Mouse (Mus musculus) kidney, adult 18-20 months (tissue): ENCODE results near the gene Acox1.

Experiments used
- DNase-seq: peaks from one replicate; pipeline ENCODE4 v3.0.0; 2021

Acox1 gene

GRCm38 (mm10) chr11:116163002-116163401, 35.8 kb downstream of the Acox1 start:
- DNase-seq, result peak; percentile 43

- DNase-seq, result no peak
Measured at GRCm38 (mm10) chr11:116162146-116162545, 36.7 kb downstream of the Acox1 start.

DNA sequence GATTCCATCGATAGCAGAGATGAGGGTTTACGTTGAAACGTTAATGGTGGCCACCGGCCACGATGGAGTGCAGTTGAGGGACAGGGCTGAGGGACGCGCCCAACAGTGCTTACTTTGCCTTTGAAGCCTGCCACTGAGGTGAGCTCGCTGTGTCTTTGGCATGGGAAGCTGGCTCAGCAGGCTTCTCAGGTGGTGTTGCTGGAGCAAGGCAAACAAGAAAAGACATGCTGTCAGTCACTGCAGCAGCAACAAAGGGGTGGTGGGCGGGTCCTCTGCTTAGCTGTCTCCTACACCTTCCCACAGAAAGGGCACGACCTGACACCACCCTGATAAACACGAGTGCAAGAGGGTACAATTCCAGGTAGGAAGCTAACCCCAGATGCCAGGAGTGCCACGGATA, 37.5 kb downstream of the Acox1 start:
- DNase-seq, result no peak

- no peak for DNase-seq
Measured at GRCm38 (mm10) chr11:116150960-116151359, 47.9 kb downstream of the Acox1 start.

DNA sequence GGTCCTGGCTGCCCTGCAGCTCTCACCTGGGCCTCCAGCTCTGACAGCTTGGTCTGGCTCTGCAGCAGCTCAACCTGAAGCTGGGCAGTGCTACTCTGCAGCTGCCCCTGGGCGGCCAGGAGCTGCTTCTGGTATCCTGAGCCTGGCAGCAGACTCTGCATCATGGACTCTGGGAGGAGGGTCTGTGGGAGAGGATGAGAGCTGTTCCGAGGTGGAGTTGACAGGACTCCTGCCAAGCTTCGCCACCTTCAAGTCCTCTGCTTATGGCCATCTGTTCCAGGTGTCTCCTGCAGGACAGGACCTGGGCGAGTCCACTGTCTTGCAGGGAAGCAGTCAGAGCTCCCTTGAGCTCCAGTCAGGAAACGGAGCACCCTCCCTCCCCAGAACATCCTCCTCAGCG, 49.5 kb downstream of the Acox1 start:
- DNase-seq, result no peak

- DNase-seq, result no peak
Measured at GRCm38 (mm10) chr11:116148761-116149221, 50.1 kb downstream of the Acox1 start.

- peak; percentile 75 for DNase-seq
Measured at GRCm38 (mm10) chr11:116146294-116146985, 52.4 kb downstream of the Acox1 start.

- DNase-seq, result peak; percentile 40
Measured at GRCm38 (mm10) chr11:116145481-116146293, 53.2 kb downstream of the Acox1 start.

DNA sequence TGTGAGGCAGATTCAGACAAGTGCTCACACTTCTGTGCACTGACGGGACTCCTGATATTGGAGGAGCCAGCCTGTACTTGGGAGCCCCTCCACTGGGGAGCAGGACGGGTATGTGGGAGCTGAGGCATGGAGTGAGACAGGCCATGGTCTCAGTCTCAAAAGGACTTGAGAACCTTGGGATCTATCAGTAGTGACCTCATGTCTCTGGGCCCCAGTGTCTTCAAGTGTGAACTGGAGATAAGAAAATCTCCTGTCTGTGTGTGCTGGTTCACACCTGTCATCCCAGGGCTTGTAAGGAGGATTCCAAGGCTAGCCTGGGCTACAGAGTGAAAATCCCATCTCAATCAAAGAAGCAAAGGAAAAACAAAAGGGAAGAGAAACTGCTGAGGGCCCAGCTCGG, 55.4 kb downstream of the Acox1 start:
- no peak for DNase-seq

DNA sequence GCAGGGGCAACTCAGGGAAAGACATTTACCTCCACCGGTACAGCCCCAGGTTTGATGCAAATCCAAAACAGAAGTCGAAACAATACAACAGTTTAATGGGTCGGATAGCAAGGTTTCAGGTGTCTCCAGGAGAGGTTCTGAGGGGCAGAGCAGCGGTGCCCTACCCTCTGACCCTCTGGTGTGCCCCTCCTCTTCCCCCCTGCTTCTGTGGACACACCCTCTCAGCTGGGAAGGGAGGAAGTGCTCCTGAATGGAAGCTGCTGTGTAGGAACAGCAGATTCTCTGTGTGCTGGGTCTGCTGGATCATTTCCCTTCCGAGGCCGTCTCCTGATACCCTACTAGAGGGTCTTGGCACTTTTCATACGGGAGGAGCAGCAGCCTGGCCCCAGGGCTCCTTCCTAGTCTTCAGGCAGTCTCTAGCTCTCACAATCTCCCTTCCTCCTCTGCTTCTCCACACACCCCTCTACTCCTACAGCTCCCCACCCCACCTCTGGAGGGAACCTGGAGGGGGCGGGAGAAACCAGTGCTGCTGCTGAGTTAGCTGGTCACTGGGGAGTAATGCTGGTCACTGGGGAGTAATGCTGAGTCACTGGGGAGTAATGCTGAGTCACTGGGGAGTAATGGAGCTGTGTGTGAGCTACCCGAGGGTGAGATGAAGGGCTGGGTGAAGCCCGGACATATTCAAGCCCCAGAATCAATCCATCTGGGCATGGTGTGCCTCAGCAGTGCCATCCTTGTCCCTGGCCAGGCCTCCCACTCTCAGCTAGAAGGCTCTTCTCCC, 56.4 kb downstream of the Acox1 start:
- no peak for DNase-seq

- peak; percentile 90 for DNase-seq
Measured at GRCm38 (mm10) chr11:116138468-116139138, 60.2 kb downstream of the Acox1 start, which contains the start of gene Mrpl38. TSS of gene Mrpl38 (minus strand) at chr11:116138868.

DNA sequence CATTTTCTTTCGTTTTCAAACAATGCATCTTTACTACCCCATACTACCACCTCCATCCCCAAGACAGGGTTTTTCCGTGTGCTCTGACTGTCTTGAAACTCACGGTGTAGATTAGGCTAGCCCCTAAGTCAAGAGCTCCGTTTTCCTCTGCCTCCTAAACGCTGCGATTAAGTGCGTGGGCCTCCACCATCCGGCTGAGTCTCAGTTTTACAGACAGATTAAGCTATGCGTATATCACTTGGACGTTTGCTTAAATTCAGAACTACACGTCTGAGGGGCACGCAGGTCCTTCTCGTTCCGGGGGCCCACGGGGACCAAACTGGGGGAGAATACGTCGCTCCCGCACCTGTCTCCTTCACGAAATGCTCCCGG, 60.8 kb downstream of the Acox1 start:
- no peak for DNase-seq

GRCm38 (mm10) chr11:116134171-116134570, 64.7 kb downstream of the Acox1 start:
- DNase-seq, result no peak

GRCm38 (mm10) chr11:116133497-116133896, 65.3 kb downstream of the Acox1 start:
- no peak for DNase-seq

- DNase-seq, result peak; percentile 29
Measured at GRCm38 (mm10) chr11:116132366-116133333, 66.2 kb downstream of the Acox1 start.

DNA sequence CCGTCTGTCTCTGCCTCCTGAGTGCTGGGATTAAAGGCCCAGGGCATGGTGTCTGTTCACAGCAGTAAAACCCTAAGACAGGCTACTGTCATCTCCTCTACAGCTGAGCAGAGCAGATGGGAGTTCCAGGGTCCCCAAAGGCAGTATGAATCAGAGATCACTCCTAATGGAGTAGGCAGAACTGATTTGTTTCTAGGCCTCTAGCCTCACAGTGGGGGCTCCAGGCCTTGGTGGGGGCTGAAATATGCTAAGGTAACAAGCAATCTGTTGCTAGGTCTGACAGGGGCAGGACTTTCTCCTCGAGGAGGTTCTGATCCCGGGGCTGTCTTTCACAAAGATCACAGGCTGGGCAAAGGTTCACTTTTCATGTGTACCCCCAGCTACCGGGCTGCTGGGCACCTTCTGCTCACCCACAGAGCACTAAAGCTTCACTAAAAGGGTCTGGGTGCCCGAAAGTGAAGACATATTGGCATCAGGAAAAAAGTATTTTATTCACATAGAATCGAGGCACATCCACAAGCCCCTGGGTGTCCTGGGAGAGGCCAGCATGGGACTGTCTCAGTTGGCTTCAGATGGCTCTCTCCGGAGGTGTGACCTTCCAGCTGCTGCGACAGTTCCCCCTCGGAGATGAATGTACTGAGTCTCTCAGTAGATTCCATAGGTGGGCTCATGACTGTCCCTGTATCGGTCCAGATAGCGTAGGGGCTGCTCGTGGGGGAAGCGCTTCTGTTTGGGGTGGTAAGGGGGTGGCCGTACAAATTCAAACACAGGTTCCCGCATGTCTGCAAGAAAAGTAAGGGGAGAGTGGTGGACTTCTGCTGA, 67.3 kb downstream of the Acox1 start:
- DNase-seq, result no peak

GRCm38 (mm10) chr11:116130488-116131205, 68.2 kb downstream of the Acox1 start, which contains the start of gene Trim65:
TSS of gene Trim65 (minus strand) at chr11:116131128.
- peak; percentile 90 for DNase-seq

DNA sequence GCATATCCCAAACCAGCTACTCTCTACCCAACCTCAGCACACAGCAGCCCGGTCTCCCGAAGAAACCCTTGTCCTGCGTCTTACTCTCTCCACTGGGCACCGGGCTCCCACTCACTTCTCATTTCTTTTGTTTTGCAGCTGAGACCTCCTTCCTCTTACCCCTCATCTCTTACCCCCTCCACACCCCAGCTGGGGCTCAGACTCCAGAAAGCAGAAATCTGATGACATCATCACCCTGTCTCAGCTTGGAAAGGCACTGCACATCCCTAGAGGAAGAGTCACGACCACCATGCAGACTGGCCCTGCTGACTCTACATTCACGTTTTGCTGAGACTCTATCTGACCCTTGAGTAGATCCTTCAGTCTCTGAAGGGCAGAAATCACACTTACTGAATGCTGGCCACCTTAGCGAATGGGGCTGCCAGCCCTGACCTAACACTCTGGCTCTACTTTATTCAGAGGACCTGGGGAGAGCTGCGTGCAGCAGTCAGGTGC, 68.8 kb downstream of the Acox1 start:
- no peak for DNase-seq

DNA sequence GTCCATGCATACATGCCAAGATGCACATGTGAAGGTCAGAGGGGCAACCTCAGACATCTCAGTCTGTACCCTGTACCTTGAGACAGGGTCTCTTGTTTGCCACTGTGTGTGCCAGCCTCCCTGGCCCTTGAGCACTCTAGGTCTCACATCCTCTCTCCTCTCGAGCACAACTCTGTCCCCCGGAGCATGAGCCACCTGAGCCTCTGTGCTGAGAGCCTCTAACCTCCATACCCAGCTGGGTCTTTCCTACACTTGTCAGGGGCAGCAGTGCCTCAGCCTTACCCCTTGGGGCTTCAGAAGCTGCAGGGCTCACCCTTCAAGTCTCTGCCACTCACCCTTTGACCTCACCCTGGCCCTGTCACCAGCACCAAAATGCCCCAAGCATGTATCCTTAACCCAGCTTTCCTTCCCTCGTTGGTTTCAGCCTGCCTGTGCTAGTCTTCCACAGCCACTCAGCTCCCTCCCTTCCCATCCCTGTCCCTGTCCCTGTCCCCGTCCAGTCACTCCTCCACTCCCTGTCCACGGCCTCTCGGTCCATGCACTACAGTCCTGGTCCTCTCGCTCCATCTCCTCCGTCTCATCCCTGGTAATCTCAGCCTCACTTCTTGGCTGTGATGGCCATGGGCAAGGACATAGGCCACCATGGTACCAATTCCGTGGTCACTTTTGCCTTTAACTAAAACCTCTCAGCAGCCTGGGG, 69.6 kb downstream of the Acox1 start:
- no peak for DNase-seq
